Comparison of ENCODE assay signal across 9 mouse cellular contexts in the genomic region with DNA sequence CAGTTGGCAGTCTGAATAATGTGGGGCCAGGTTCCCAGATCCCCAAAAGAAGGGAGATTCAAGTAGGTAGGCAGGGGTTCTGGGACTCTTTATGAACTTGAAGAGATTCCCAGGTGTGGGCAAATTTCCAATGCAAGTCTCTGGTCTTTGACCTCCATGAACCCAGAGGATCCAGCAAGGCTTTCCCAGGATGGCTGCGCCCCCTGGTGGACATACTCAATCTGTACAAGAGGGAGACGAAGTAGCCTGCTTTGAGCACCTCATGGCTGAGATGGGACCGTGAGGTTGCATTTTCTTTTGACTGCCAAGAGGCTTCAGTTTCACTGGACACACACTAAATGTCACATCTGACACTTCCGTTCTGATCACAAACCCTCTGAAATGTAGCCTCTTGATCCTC. TPM values are rescaled to one million over a fixed set of nuclear protein-coding genes. Genes with fewer than 3 reads are reported as not detected.
DNase-seq lines count a peak whose midpoint lies in the region; ATAC-seq lines count a peak whose summit lies in the region.
"Had no signal": no experiment of that assay in that cellular context is flagged by ENCODE, and none has a peak within 500 bp of the region (broad histone marks: within the 10 kb centered on the region; RNA-seq: fewer than 3 reads in every experiment).

No protein-coding gene starts in this region.

- H3K9me3 ChIP-seq in forebrain, embryonic 14.5 days (replicated peaks; ENCODE audit: control insufficient read depth, low read length), result no peaks in the 10 kb centered on the region
- no peaks in the 10 kb centered on the region for H3K9me3 ChIP-seq in forebrain, embryonic 15.5 days
- no peaks in the 10 kb centered on the region for H3K9me3 ChIP-seq in embryonic facial prominence, embryonic 10.5 days
- H3K9me3 ChIP-seq: stomach, embryonic 15.5 days had no signal

- H3K9ac ChIP-seq in forebrain, embryonic 14.5 days (ENCODE audit: low read length), result no peak overlapping the region
- no peak overlapping the region for H3K9ac ChIP-seq in forebrain, embryonic 15.5 days (replicated peaks)
- H3K9ac ChIP-seq: stomach, embryonic 15.5 days had no signal

- H3K27ac ChIP-seq in forebrain, embryonic 14.5 days (ENCODE audit: low read depth, low read length), result no peak overlapping the region
- no peak overlapping the region for H3K27ac ChIP-seq in forebrain, embryonic 15.5 days (replicated peaks)
- no peak overlapping the region for H3K27ac ChIP-seq in embryonic facial prominence, embryonic 10.5 days (replicated peaks)
- H3K27ac ChIP-seq: stomach, embryonic 15.5 days had no signal

- no peak overlapping the region for H3K4me3 ChIP-seq in forebrain, embryonic 14.5 days (ENCODE audit: low read depth, low read length)
- H3K4me3 ChIP-seq in forebrain, embryonic 15.5 days, result no peak overlapping the region
- H3K4me3 ChIP-seq in embryonic facial prominence, embryonic 10.5 days, result no peak overlapping the region
- H3K4me3 ChIP-seq: stomach, embryonic 15.5 days had no signal

- no peak for ATAC-seq in forebrain, embryonic 14.5 days
- ATAC-seq in forebrain, embryonic 15.5 days (replicated peaks), result no peak

- intact Hi-C loops in heart, postnatal 14 days (cut with DNase I), result loop anchor here (1.0 to 2.0 kb wide), 4 partner anchors 35 to 204 kb away; no protein-coding TSS in a partner anchor

- H3K4me2 ChIP-seq in forebrain, embryonic 14.5 days (ENCODE audit: low read length), result no peak overlapping the region
- H3K4me2 ChIP-seq in forebrain, embryonic 15.5 days (replicated peaks), result no peak overlapping the region
- H3K4me2 ChIP-seq: stomach, embryonic 15.5 days had no signal

- peaks cover 7% of the 10 kb centered on the region; the same call in 1 of the 2 replicates for H3K27me3 ChIP-seq in forebrain, embryonic 14.5 days (replicated peaks; ENCODE audit: control insufficient read depth, insufficient read depth, low read length)
- peaks cover 9% of the 10 kb centered on the region; the same call in 1 of the 2 replicates for H3K27me3 ChIP-seq in forebrain, embryonic 15.5 days
- peaks cover 27% of the 10 kb centered on the region for H3K27me3 ChIP-seq in embryonic facial prominence, embryonic 10.5 days (replicated peaks; ENCODE audit: low read depth, poor library complexity, severe bottlenecking)
- H3K27me3 ChIP-seq: stomach, embryonic 15.5 days had no signal

- 6% methylated on average over 4 of the region's 4 CpGs for WGBS in forebrain, embryonic 14.5 days
- 13% methylated on average over 4 of the region's 4 CpGs for whole genome bisulfite sequencing in forebrain, embryonic 15.5 days
- 5% methylated on average over 4 of the region's 4 CpGs for WGBS in embryonic facial prominence, embryonic 10.5 days

- no peaks in the 10 kb centered on the region for H3K36me3 ChIP-seq in forebrain, embryonic 14.5 days (ENCODE audit: control insufficient read depth, insufficient read depth, low read length)
- no peaks in the 10 kb centered on the region for H3K36me3 ChIP-seq in forebrain, embryonic 15.5 days
- peaks cover 84% of the 10 kb centered on the region for H3K36me3 ChIP-seq in embryonic facial prominence, embryonic 10.5 days (replicated peaks)

- peaks cover 4% of the 10 kb centered on the region; the same call in 1 of the 2 replicates for H3K4me1 ChIP-seq in forebrain, embryonic 14.5 days (ENCODE audit: control insufficient read depth, insufficient read depth, low read length)
- peaks cover 20% of the 10 kb centered on the region for H3K4me1 ChIP-seq in forebrain, embryonic 15.5 days
- H3K4me1 ChIP-seq in embryonic facial prominence, embryonic 10.5 days, result peaks cover 29% of the 10 kb centered on the region

- peak; percentile 83 for DNase-seq in forebrain, embryonic 14.5 days (ENCODE audit: low spot score)
- DNase-seq in adrenal gland, postnatal 14 days, result peak; percentile 93
- DNase-seq in embryonic facial prominence, embryonic 10.5 days (ENCODE audit: low spot score), result peak; percentile 87
- DNase-seq in heart, postnatal 14 days, result peak; percentile 87 to 94
- peak; percentile 66 to 79 for DNase-seq in left cerebral cortex, adult 18-20 months (ENCODE audit: low spot score in 2 of 2)
- DNase-seq in lung, postnatal 4 days, result peak; percentile 78 to 86
- DNase-seq in spleen, postnatal 4 days (ENCODE audit: low spot score in 2 of 2), result peak; percentile 87 to 95

RNA-seq across cellular contexts. Expression of gene Ccdc102a, which starts 9.1 kb away (rescaled TPM):
- polyA plus RNA-seq in forebrain, embryonic 14.5 days (2014; fragmentation: Nextera tagmentation; extraction: Ambion mirVana), result 6.9 and 7.9 TPM in 2 replicates
- polyA plus RNA-seq in forebrain, embryonic 15.5 days (2015; fragmentation: Nextera tagmentation; extraction: Ambion mirVana), result 5.4 and 5.6 TPM in 2 replicates
- total RNA-seq in adrenal gland, postnatal 14 days (2021), result 8.1 and 10.1 TPM in 2 replicates
- 23.0 and 24.1 TPM in 2 replicates for polyA plus RNA-seq in embryonic facial prominence, embryonic 10.5 days (2016; fragmentation: Nextera tagmentation; extraction: Ambion mirVana)
- total RNA-seq in heart, postnatal 14 days (2021), result 10 to 100 TPM; 10.8 to 10.9 TPM
- total RNA-seq in left cerebral cortex, adult 18-20 months (2021), result 1 to 10 TPM; 1.5 to 1.9 TPM

RNA-seq across cellular contexts. Expression of gene Adgrg5, which starts 14.6 kb away (rescaled TPM):
- not detected in 2 replicates for polyA plus RNA-seq in forebrain, embryonic 14.5 days (2014; fragmentation: Nextera tagmentation; extraction: Ambion mirVana)
- 0.27 TPM in 1 of 2 replicates, not detected in the other for polyA plus RNA-seq in forebrain, embryonic 15.5 days (2015; fragmentation: Nextera tagmentation; extraction: Ambion mirVana)
- 0.26 and 1.6 TPM in 2 replicates for total RNA-seq in adrenal gland, postnatal 14 days (2021)
- polyA plus RNA-seq in embryonic facial prominence, embryonic 10.5 days (2016; fragmentation: Nextera tagmentation; extraction: Ambion mirVana), result 0.30 and 0.51 TPM in 2 replicates
- under 1 TPM; 0.22 to 0.50 TPM for total RNA-seq in heart, postnatal 14 days (2021)
- total RNA-seq in left cerebral cortex, adult 18-20 months (2021), result not detected

RNA-seq across cellular contexts. Expression of gene Dok4, which starts 32.7 kb away (rescaled TPM):
- 42.6 and 54.7 TPM in 2 replicates for polyA plus RNA-seq in forebrain, embryonic 14.5 days (2014; fragmentation: Nextera tagmentation; extraction: Ambion mirVana)
- polyA plus RNA-seq in forebrain, embryonic 15.5 days (2015; fragmentation: Nextera tagmentation; extraction: Ambion mirVana), result 63.6 and 69.2 TPM in 2 replicates
- 19.7 and 20.7 TPM in 2 replicates for total RNA-seq in adrenal gland, postnatal 14 days (2021)
- 16.3 and 16.8 TPM in 2 replicates for polyA plus RNA-seq in embryonic facial prominence, embryonic 10.5 days (2016; fragmentation: Nextera tagmentation; extraction: Ambion mirVana)
- 10 to 100 TPM; 23.3 to 26.5 TPM for total RNA-seq in heart, postnatal 14 days (2021)
- 10 to 100 TPM; 18.6 to 20.9 TPM for total RNA-seq in left cerebral cortex, adult 18-20 months (2021)

RNA-seq across cellular contexts. Expression of gene Polr2c, which starts 51.6 kb away (rescaled TPM):
- polyA plus RNA-seq in forebrain, embryonic 14.5 days (2014; fragmentation: Nextera tagmentation; extraction: Ambion mirVana), result 163 and 174 TPM in 2 replicates
- polyA plus RNA-seq in forebrain, embryonic 15.5 days (2015; fragmentation: Nextera tagmentation; extraction: Ambion mirVana), result 150 and 153 TPM in 2 replicates
- total RNA-seq in adrenal gland, postnatal 14 days (2021), result 58.3 and 65.8 TPM in 2 replicates
- 180 and 184 TPM in 2 replicates for polyA plus RNA-seq in embryonic facial prominence, embryonic 10.5 days (2016; fragmentation: Nextera tagmentation; extraction: Ambion mirVana)
- total RNA-seq in heart, postnatal 14 days (2021), result 10 to 100 TPM; 65.4 to 65.8 TPM
- 10 to 100 TPM; 74.5 to 75.7 TPM for total RNA-seq in left cerebral cortex, adult 18-20 months (2021)
